Mouse (Mus musculus): ENCODE data around the gene Myo1a. TPM values are rescaled to one million over a fixed set of nuclear protein-coding genes. Genes with fewer than 3 reads are reported as not detected.

Myo1a gene
- total RNA-seq, 2 experiments from 2014 or later: 1.0 to 2.2 TPM

DNA sequence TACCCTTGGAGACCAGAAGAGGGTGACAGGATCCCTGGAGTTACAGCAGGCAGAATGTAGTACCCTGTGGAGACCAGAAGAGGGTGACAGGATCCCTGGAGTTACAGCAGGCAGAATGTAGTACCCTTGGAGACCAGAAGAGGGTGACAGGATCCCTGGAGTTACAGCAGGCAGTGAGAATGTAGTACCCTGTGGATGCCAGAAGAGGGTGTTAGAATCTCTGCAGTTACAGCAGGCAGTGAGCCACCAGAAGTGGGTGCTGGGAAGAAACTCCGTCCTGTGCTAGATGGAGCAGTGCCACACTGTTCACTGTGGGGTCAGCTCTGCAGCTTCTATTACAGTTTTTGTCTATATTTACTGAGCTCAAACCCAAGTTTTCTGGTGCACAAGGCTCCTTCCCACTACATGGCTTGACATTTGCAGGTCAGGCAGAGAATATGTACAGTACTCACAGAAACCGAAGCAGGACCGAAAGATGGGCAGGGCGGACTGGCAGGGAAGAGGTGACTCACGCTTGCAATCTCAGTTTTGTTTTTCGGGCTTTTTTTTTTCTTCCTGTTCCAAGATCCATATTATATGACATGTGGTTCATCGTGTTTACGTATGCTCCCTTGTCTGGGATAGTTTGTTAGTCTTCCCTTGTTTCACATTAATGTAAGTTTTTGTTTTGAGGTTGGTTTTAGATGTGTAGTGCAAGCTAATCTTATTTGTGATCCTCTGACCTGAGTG lies 30.0 kb upstream of the Myo1a start:
- peak; percentile 91 for DNase-seq

DNA sequence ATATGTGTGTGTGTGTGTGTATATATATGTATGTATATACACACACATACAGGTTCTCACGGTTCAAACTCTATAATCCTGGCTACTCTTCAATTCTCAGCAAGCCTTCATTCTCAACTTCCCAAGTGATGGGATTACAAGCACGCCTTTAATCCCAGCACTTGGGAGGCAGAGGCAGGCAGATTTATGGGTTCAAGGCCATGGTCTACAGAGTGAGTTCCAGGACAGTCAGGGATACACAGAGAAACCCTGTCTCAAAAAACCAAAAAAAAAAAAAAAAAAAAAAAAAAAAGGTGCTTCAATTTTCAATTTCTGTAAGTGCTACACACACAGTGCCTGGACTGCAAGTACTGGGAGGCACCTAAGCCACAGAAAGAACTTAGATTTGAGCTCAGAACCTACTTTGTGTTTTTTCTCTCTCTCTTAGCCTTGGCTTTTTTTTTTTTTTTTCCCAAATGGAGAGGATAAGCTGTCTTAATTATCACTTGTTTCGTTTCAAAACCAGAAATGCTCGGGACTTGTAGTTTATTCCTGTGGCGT lies 29.0 kb upstream of the Myo1a start:
- DNase-seq: no peak

DNA sequence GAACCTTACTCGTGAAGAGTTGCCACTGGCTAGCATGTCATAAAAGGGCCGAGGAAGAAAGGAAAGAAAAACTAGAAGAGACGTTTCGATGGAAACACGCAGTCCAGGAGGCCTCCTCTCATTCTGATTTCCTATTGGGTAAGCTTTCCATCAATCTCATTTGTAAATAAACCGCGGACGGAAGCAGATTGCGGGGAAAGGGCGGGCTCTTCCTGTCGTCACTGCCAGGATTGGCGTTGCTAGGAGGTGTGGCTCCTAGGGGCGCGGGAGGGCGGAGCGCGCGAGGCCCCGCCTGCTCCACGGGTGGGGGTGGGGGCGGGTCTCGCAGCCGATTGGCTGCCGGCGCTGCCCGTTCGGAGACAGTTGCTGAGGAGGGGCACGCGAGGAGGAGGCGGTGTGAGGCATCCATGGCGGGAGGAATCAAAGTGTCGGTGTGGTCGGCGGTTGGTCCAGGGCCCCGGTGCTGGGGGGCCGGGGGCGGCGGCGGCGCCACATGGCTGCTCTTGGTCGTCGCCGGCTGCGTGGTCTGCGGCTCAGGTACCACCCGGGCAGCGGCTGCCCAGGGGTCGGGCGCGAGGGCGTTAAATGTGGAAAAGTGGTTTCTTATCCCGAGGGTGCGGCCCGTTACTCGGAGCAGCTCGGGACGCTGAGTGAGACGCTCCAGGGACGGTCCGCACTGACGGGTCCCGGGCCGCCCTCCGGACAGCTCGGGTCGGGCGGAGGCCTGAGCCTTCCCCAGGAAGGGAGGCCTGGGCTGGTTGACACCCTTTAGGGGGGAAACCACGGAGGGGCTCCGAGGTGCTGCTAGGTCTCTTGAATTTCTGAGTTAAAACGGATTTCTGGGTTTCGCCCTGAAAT lies 28.1 kb upstream of the Myo1a start:
- peak; percentile 95 for DNase-seq

DNA sequence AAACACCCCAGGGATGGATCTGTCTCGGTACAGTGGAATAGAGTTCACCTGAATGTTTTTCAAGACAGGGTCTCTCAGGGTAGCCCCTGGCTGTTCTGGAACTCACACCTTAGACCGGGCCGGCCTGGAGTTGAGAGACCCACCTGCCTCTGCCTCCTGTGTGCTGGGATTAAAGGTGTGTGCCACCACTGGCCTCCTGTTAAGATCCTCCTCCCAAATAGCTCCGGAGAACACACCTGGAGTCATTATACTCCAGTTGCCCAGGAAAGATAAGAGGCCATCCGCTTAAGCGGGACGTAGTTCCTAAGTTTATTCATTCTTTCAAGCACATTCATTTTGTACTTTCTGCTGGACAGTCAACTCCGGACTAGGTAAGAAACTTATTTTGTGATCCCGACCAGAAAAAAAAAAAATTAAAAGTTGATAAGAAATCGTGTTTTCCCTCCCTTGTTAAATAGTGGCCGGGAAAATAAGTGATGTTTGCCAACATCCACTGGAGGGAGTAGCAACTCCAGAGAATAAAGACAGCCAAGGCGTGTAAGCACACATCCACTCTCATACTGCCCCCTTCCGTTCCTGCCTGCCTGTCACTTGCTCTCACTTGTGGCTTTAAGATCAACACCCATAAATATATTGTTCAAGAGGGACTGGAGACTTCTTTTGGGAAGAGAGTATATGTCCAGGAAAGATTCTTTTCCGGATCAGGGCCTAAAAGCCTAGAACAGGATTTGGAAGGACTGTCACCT lies 27.2 kb upstream of the Myo1a start:
- peak; percentile 79 for DNase-seq

DNA sequence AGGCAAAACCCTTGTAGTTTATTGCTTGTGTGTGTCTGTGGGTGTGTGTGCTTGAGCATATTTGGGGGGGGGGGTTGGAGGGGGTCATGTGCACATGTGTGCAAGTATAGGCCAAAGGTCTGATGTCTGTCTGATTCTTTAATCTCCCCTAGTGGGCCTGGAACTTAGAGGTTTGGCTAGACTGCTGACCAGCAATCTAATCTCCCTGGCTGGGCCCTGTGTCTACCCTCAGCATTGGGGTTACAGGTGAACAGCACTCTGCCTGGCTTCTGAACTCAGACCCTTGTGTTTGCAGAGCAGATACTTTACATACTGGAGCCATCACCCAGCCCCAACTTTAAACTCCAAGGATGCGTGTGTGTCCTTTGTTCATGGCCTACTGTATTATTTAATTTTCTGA lies 25.8 kb upstream of the Myo1a start:
- DNase-seq: no peak

DNA sequence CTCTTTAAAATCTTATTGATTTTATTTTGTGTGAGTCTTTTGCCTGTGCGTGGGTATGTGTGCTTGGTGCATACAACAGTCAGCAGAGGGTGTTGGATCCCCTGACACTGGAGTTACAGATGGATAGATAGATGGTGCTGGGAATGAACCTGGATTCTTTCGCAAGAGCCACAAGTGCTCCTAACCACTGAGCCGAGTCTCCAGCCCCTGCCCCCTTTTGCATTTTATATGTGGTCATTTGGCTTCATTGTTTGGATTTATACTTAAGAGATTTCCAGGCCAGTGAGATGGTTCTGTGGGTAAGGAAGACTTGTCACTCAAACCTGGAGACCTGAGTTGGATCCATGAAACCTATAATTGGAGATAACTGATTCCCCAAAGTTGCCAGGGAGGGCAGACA lies 25.1 kb upstream of the Myo1a start:
- no peak for DNase-seq

DNA sequence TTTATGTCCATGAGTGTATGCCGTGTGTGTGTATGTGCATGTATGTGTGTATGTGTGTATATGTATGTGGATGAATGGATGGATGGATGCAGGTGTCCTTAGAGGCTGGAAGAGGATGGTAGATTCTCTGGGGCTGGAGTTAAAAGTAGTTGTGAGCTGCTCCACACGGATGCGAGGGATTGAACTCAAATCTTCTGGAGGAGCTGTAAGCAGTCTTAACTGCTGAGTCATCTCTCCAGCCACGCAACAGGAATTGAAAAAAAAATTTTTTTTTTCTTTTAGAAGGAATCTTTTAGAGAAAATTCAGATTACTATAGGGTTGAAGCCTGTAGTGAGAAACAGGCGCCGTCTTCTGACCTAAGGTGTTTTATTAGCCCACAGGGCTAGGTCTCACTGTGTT lies 22.1 kb upstream of the Myo1a start:
- DNase-seq: no peak

DNA sequence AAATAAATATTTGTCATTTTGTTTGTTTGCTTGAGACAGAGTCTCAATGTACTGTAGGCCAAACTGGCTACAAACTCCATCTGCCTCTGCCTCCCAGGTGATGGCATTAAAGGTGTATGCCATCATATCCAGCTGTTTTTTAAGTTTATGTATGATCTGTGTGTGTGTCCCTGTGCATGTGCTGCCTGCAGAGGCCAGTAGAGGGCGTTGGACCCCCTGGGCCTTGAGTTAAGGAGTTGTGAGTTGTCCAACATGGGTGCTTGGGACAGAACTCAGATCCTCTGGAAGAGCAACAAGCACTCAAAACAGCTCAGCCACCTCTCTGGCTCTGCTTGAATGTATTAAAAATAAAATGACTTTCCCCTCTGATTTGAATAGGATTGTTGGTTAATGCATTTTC lies 13.9 kb upstream of the Myo1a start:
- DNase-seq: no peak

DNA sequence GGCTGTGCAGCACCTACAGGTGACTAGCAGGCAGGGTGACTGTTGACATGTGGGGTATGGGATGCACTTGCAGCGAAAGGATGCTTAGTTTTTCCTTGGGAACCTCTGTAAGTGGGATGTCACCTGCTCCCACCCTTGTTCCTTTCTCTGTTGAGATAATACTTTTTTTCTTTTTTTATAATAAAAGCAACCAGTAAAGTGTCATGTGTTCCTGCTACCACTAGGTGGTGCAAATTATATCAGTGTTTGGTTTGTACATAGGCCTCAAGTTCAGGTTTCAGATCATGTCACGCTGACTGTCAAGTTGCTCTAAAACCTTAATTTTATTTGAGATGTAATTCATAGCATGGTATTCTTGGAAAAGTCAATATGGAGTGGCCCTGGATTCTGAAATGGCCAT lies 10.3 kb upstream of the Myo1a start:
- no peak for DNase-seq

DNA sequence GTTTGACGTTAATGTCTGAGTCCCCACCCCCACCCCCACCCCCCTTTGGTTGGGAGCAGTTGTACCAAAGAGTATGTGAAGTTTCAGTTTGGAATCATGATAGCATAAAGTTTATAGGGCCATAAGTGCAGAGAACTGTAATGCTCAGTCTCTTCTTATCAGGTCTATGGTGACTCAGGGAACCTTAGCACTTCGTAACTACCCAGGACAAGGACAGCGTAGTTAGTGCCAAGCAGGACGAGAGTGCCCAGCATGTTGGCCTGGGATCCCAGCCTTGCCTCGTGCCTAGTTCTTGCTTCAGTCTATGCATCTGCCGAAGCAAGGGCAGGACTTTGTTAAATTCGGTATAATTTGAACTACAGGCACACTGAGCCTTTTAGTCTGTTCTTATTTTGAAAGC lies 9.2 kb upstream of the Myo1a start:
- peak; percentile 55 for DNase-seq

DNA sequence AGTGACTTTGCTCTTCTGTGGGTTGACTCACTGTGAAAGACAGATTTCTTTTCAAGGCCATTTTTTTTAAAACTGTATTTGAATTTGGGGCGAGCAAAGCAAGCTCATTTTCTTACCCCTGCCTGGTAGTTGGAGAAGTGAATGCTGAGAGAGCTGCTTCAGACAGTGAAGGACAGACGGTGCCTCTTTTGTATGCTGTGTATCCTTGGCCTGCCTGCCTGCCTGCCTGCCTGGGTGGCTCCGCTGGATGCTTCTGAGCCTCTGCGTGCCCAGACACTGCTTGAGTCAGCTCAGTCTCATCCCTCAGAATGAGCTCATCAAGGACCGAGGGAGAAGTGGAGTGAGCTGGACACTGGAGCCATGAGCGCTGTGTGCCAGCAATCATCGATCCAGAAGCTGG lies 6.0 kb upstream of the Myo1a start:
- DNase-seq: peak; percentile 67

DNA sequence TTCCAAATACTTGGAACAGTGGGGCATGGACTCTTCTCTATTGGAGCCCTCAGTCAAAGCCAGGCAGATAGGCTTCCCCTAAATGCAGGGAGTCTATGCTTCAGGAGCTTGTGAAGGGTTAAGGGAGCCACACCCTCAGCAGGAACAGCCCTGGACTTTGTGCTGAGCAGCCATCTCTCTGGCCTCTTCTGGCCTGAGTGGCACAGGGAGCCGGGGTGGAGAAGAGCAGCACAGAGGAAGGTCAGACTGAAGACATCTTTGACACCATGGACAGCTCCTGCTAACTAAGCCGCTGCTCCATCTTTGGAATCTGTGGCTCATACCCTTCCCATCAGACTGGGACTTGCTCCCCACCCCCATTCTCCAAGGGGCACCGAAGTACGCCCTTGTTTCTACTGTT lies 1.7 kb upstream of the Myo1a start:
- DNase-seq: peak; percentile 25

DNA sequence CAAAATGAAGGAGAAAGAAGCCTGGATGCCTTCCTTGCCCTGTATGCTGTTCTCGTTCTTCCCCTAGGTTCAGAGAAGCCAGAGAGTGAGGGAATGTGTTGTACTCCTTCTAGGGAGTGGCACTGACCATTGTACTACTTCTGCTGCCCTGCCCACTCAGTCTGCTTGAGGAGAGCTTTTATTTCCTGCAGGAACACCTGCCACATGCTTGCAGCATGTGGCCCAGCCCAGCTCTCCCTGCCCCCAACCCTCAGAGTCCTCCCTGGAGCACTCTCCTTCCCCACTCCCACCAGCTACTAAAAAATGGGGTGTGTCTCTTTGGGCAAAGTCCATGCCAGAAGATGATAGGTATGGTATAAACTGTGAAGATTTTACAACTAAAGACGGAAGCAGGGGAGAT lies 677 bp upstream of the Myo1a start:
- no peak for DNase-seq

DNA sequence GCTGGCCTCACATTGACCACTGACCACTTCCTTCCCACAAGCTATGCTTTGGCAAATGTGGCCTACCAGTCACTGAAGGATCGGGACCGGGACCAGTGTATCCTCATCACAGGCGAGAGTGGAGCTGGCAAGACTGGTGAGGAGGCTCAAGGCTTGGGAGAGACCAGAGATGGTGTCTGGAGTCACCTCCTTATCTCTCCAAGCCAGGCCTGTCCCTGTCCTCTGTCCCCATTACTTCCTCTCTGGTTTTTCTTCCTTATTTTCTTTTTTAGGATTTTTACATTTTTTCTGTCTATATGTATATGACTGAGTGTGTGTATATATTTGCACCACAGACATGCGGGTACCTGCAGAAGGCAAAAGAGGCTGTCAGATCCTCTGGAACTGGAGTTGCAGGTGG lies 813 bp downstream of the Myo1a start:
- no peak for DNase-seq

DNA sequence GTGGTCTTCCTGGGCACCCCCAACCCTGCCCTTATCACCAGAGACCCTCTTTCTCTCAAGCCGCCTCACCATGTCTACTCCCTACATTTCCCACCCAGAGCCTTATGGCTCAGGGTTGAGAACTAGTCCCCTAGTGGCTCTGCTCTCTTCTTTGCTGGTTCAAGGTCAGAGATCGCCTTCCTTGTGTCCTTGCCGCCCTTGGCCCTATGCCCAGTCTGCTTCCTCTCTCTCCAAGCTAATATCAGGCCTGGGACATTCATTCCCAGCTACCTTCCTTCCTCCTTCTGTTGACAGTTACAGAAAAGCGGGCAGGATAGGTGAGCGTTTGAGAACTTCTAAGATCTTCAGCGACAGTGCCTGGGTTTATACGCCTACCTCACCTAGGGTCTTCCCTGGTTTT lies 2.8 kb downstream of the Myo1a start:
- peak; percentile 87 for DNase-seq

DNA sequence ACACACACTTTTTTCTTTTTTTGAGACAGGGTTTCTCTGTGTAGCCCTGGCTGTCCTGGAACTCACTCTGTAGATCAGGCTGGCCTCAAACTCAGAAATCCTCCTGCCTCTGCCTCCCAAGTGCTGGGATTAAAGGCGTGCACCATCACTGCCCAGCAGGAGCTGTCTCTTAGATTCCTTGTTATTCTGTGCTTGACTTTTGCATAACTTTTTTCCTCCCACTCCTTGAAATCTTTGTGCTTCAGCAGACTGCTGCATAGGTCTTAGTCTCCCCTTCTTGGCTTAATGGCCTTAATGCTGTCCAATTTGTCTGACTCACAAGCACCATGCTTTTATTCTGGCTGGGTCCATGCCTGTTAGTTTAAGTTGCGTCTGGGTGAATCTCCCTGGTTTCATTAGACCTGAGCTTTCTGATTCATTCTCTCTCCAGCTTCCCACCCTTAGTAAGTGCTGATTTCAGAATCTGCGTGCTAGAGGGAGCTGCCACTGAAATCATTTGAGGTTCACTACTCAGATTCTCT lies 3.9 kb downstream of the Myo1a start:
- no peak for DNase-seq

DNA sequence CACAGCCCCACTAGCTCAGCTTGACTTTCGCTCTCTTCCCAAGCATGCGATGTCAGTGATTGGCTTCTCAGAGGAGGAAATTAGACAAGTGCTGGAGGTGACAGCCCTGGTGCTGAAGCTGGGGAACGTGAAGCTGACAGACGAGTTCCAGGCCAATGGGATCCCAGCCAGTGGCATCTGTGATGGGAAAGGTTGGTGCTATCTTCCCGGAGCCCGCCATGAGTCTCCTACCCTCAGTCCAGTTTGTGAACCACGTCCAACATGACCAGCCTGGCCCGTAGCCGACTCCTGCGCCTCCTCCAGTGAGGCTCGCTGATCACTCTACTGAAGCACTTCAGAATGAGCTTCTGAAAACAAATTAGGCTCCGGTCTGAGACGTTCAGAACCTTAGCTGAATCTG lies 5.4 kb downstream of the Myo1a start:
- no peak for DNase-seq

DNA sequence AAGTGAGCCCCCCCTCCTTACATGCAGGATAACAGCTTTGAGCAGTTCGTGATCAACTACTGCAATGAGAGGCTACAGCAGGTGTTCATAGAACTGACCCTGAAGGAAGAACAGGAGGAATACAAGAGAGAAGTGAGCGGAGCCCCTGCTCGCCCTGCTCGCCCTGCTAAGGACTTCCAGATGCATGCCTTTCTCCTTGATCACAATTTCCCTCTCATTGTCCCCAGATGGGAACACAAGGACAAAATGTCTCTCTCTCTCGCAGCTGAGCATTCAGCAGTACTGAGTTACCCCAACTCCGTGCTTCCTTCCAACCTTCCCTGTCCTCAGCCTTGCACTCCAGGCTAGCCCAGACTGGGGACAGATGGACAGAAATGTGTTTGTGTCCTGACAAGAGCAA lies 7.8 kb downstream of the Myo1a start:
- DNase-seq: no peak

DNA sequence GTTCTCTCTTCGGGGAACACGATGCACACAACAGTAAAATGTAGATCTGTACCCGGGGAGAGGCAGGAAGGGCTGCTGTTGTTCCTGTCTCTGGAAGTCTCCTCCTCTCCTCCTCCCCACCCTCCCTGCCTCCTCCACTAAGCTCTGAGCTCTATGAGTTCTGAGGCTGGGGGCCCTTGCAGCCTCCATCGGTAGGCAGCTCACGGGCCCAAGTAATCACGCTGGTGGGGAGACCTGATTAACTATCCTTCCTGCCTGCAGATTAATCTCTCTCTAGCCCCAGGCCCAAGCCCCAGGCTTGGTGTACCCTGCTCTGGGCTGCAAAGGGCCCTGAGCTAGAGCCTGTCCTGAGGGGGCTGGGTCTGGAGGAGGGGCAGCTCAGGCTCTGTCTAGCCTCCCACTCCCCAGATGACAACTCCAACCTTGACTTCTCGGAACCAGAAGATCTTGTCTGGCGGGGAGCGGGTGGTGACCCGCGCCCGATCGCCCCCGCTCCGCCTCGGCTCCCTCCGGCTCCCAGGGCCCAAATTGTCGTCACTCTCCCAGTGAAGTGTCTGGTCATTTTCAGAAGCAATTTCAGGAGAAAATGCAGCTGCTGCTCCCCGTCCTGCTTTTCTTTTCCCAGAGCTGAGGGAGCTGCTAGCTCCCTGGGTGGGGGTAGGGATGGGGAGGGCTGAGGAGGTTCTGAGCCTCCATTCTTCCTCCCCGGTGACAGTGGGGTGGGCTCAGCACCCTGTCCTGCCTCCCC lies 16.9 kb downstream of the Myo1a start:
- DNase-seq: no peak

DNA sequence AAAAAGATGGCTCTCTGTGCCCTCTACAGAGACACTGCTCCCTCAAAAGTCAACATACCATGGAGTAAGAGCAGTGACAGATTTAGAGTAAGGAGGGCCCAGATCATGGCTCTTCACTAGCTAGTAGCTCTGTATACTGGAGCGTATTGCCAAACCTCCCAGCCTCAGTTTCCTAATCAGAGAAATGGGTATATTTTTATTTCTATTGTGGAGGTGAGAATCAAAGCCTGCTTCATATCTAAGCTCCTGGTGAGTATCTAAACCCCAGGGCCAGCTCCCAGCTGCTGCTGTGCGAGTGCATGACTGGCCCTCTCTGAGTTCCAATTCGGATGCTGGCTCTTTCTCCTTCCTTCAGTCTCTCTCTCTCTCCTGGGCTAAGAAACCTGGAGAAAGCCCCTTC lies 19.2 kb downstream of the Myo1a start, which contains the start of gene Tac2:
Tac2 (plus strand) TSS at position 301 of the 400 bp plus-strand sequence.
- no peak for DNase-seq

DNA sequence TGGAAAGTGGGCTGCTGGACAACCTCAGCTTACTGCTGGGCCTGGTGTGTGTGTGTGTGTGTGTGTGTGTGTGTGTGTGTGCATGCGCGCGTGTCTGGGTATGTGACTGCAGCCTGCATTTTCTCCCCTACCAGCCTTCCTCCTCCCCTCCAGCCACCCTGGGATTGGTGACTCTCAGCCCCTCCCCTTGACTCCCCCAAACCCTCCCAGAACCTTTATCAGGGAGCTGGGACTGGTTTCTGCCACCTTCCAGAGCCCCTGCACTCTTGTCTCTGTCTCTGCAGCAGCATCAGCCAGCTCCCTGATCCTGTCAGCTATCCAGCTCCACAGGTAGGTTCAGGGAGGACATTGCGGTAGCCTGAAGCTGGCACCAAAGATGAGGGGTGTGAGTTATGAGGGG lies 20.2 kb downstream of the Myo1a start:
- no peak for DNase-seq

DNA sequence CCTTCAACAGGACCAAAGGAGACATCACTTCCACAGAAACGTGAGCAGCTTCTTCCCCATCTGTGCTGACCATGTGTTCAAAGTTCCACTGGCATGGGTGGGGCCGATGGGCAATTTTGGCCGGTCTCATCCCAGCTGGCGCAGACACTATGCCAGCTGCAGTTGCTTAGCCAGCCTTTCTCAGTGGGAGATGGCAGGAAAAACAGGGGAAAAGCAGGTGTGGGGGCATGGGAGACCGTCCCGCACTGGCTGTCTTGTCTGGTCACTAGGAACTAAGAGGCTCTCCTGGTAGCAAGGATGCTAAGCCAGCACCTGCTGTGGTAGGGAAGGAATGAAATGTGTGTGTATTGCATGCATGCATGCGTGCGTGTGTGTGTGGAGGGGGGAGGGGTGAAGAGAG lies 23.5 kb downstream of the Myo1a start:
- no peak for DNase-seq

All from adrenal gland, postnatal 10 days (tissue).